Mouse (Mus musculus) urinary bladder, adult 2 months (tissue): ENCODE measurements around the gene Gm20890. TPM values are rescaled to one million over a fixed set of nuclear protein-coding genes. Genes with fewer than 3 reads are reported as not detected.
"Not testable (repeated sequence)": the region's sequence is repeated elsewhere in the genome, so short reads cannot be mapped to it uniquely, and the experiment has no call there.

Experiments used
- DNase-seq: peaks from one replicate; pipeline ENCODE4 v3.0.0; 2022; ENCODE audit warnings: low spot score
- polyA plus RNA-seq: library from polyadenylated mRNA; depleted of rRNA; stranded (reverse); fragments of >200 nt; gene quantifications from 2 replicates; pipeline ENCODE4 v1.2.3, GENCODE M21; 2012; rRNA removed

Gm20890 gene
- not detected in 2 replicates for polyA plus RNA-seq

- not testable (repeated sequence) for DNase-seq
Observed at GRCm38 (mm10) chrY:26776699-26777098, at the start of gene Gm20890. Gene Gm20890 (minus strand): TSS chrY:26776799.
